Mouse (Mus musculus): ENCODE measurements around the gene Tefm. TPM values are rescaled to one million over a fixed set of nuclear protein-coding genes. Genes with fewer than 3 reads are reported as not detected.
"Not testable (repeated sequence)": the region's sequence is repeated elsewhere in the genome, so short reads cannot be mapped to it uniquely, and the experiment has no call there.

Gene Tefm
- 19.4 and 24.4 TPM in 2 replicates for polyA plus RNA-seq (2015; fragmentation: Nextera tagmentation; extraction: Ambion mirVana)

DNA sequence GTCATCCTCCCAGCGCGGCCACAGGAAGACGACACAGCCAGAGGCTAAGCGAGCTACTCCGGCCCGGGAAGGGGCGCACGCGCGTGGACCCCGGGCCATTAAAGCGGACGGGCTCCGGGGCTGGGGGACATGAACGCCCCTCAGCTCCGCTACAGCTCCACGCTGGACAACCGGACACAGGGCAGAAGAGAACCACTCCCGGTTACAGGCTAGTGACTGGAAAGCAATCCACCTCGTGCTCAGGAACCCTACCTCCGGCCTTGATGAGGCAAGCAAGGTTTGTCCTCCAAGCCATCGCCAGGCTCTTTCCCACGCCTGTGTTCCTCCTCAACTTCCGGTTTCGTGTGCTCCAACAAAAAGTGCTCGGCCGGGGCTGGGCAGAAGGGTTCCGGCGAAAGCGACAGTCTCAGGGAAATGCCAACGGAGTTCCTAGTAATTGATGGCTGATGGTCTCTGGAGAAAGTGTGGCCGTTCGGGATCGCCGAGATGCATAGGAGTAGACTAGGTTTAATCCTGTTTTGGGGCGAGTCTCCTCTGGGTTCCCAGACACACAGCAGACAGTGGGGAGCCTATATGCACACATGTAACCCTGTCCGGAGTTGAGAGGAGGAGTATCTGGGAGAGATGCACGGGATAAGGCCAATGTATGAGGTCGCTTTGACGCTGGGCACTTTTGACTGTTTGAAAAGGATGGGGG, at the start of gene Tefm:
TSS of gene Tefm (minus strand) at position 351 of the 697 bp plus-strand sequence.
- H3K9ac ChIP-seq, result peak within 1 kb of the TSS; percentile 86
- WGBS, result 0% methylated on average over 40 of the region's 40 CpGs
- peak within 1 kb of the TSS; percentile 90 for H3K4me3 ChIP-seq
- peaks cover 17% of the 10 kb centered on the region for H3K4me1 ChIP-seq (replicated peaks)
- peak within 1 kb of the TSS; percentile 64 for H3K4me2 ChIP-seq
- H3K27me3 ChIP-seq, result no peaks in the 10 kb centered on the region
- peaks cover under 1% of the 10 kb centered on the region; the same call in 1 of the 2 replicates for H3K36me3 ChIP-seq
- peak within 1 kb of the TSS; percentile 94 for H3K27ac ChIP-seq (replicated peaks)
- peak; percentile 96 for ATAC-seq (ENCODE audit: low FRiP score, low read depth)
- H3K9me3 ChIP-seq, result no peaks in the 10 kb centered on the region

DNA sequence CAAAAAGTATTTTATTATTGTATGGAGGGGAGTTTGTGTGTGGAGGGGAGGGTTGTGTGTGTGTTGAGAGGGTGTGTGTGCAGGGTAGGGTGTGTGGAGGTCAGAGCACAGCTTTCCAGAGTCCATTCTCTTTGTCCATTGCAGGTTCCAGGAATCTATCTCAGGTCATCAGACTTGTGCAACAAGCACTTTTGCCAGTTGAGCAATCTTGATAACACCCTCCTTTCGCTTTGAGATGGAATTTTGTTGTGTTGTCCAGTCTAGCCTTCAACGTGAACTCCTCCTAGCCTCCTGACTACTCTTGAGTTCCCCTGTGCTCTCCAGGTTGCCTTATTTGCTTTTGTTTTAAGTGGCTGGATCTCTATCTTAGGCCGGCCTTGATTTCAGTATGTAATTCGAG, 48.3 kb upstream of the Tefm start:
- Histone ChIP-seq H3K36me3 (no peaks in the 10 kb centered on the region), H3K27ac (replicated peaks) (no peak overlapping the region), H3K4me3 (no peak overlapping the region), H3K27me3 (no peaks in the 10 kb centered on the region), H3K4me1 (replicated peaks) (no peaks in the 10 kb centered on the region), H3K4me2 (no peak overlapping the region), H3K9ac (no peak overlapping the region), H3K9me3 (no peaks in the 10 kb centered on the region)
- WGBS, result 80% methylated on average over 4 of the region's 4 CpGs
- ATAC-seq (ENCODE audit: low FRiP score, low read depth), result no peak

DNA sequence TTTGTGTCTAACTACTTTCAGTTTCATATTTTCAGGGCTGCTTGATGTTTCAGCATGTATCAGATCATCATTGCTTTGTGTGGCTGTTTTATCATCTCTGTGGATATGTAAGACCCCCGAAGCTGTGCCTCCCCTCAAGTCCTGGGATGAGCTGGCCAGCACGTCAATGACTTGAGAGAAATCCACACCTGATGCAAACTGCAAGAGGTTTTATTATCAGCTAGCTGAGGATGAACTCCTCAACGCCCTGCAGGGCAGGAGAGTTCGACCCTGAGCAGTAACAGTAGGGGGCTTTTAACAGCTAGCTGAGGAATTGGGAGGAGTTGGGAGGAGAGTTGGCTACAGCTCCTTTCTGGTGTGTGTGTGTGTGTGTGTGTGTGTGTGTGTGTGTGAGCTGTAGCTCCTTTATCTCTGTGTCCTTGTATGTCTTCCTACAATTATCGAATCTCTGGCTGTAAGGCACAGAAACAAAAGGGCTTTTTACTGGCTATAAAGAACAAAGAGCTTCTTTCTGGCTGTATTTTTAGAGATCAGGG, 43.5 kb upstream of the Tefm start:
- not testable (repeated sequence) for H3K4me2 ChIP-seq; H3K4me3 ChIP-seq; H3K27ac ChIP-seq (replicated peaks); H3K9ac ChIP-seq; H3K27me3 ChIP-seq; H3K36me3 ChIP-seq; ATAC-seq (ENCODE audit: low FRiP score, low read depth); H3K4me1 ChIP-seq (replicated peaks); H3K9me3 ChIP-seq
- WGBS, result 50% methylated on average over 5 of the region's 5 CpGs

DNA sequence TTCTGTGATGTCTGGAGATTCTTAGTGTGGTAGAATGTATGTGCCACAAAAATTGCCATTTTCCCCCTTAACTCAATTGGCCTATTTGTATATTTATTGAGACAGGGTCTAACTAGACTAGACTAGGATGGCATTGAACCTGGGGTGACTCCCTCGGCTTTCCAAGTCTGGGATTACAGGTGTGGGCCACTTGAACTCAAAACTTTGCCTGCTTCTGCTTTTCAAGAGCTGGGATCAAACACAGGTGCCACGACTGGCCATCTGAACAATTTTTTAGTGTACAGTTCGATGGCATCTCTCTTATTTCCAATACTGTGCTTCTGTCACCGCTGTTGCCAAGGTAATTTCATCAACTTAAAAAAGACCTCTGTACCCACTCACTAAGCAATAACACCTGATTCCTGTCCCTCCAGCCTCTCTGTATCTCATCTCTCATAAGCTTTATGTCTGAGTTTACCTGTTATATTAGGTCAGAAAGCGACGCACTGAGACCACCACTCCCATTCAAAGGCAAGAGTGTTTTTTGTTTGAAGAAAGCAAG, 42.6 kb upstream of the Tefm start:
- Histone ChIP-seq H3K36me3 (no peaks in the 10 kb centered on the region), H3K9me3 (no peaks in the 10 kb centered on the region), H3K9ac (no peak overlapping the region), H3K4me2 (peak overlapping the region; percentile 78), H3K4me3 (peak overlapping the region; percentile 55), H3K4me1 (replicated peaks) (no peaks in the 10 kb centered on the region), H3K27ac (replicated peaks) (peak overlapping the region; percentile 75; the same call in 1 of the 2 replicates), H3K27me3 (no peaks in the 10 kb centered on the region)
- 89% methylated on average over 6 of the region's 6 CpGs for WGBS
- ATAC-seq (ENCODE audit: low FRiP score, low read depth), result no peak

DNA sequence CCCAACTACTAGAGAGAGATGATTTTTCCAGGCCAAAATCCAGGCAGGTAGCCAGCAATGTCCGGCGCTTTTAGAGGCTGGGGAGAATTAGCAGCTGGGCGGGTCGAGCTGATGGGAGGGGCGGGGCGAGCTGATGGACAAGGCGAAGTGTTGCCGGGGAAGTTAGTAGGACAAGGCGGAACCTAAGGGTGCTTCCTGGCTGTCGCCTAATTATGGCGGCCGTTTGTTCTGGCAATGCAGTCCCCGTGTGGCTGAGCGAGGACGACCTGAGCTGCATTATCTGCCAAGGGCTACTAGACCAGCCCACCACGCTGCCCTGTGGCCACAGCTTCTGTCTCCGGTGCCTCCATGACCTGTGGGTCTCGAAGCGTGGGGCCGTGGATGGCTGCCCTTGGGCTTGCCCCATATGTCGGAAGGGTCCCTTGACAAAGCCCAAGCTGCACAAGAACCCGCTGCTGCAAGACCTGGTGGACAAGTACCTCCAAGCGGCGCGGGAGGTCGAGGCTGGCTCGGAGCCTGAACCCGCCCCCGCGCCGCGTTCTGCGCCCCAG, 41.8 kb upstream of the Tefm start, which contains the start of gene Rnf135:
TSS of gene Rnf135 (plus strand) at position 147 of the 551 bp plus-strand sequence.
- Histone ChIP-seq H3K36me3 (no peaks in the 10 kb centered on the region), H3K27me3 (no peaks in the 10 kb centered on the region), H3K4me2 (peak within 1 kb of the TSS; percentile 78), H3K27ac (replicated peaks) (peak within 1 kb of the TSS; percentile 75; the same call in 1 of the 2 replicates), H3K4me1 (replicated peaks) (no peaks in the 10 kb centered on the region), H3K4me3 (peak within 1 kb of the TSS; percentile 55), H3K9me3 (no peaks in the 10 kb centered on the region), H3K9ac (peak within 1 kb of the TSS; percentile 70)
- WGBS, result 4% methylated on average over 33 of the region's 33 CpGs
- peak; percentile 88 for ATAC-seq (ENCODE audit: low FRiP score, low read depth)

DNA sequence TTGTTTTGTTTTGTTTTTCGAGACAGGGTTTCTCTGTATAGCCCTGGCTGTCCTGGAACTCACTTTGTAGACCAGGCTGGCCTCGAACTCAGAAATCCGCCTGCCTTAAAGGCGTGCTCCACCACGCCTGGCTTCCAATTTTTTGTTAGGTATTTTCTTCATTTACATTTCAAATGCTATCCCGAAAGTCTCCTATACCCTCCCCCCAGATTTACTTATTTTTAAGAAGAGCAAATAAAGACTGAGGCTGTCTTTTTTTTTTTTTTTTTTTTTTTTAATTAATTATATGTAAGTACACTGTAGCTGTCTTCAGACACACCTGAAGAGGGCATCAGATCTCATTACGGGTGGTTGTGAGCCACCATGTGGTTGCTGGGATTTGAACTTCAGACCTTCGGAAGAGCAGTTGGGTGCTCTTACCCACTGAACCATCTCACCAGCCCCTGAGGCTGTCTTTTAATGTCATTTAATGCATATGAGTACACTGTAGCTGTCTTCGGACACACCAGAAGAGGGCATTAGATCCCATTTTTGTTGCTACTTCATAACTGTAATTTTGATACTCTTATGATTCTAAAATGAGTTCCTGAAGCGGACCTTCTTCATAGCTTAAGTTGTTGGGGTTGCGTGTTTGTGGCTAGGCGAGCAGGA, 41.2 kb upstream of the Tefm start:
- H3K4me3 ChIP-seq, result peak overlapping the region; percentile 55
- 0 out of 2 replicates have a peak overlapping the region, but pooled peaks have one; percentile 75 for H3K27ac ChIP-seq (replicated peaks)
- H3K9ac ChIP-seq, result peak overlapping the region; percentile 70; the same call in 1 of the 2 replicates
- H3K4me1 ChIP-seq (replicated peaks); H3K36me3 ChIP-seq; H3K9me3 ChIP-seq; H3K27me3 ChIP-seq: not testable (repeated sequence)
- WGBS, result 45% methylated on average over 12 of the region's 12 CpGs
- H3K4me2 ChIP-seq, result peak overlapping the region; percentile 78
- peak; percentile 38; the same call in 1 of the 2 replicates for ATAC-seq (ENCODE audit: low FRiP score, low read depth)

DNA sequence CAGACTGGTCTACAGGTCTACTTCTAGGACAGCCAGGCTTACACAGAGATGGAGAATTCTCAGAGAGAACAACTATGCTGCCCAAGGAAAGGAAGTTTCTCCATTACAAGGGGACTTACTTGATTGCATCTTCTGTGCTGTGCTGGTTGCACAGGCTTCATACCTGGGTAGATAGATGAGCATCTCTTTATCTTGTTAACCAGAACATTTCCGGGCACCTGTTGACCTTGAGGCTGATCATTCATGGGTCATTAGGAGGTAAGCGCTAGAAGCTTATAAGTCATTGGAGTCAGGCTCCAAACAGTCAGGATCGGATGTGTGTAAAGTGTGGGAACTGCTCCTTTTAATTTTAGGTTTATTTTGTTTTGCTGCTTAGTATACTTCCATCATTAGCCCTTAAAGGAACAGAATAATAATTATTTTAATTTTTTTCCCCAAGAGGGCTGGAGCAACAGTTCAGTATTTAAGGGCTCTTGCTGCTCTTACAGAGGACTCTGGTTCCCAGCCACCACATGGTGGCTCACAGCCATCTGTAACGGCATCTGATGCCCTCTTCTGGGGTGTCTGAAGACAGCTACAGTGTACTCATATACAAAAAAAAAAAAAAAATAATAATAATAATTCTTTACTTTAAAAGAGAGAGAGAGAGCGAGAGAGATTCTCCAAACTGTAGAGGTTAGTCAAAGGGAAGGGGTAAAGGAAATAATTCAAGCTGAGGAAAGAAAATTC, 39.2 kb upstream of the Tefm start:
- 80% methylated on average over 5 of the region's 5 CpGs for WGBS
- Histone ChIP-seq H3K9ac (no peak overlapping the region), H3K27ac (replicated peaks) (no peak overlapping the region), H3K4me2 (no peak overlapping the region), H3K27me3 (no peaks in the 10 kb centered on the region), H3K4me3 (no peak overlapping the region), H3K9me3 (no peaks in the 10 kb centered on the region), H3K36me3 (no peaks in the 10 kb centered on the region), H3K4me1 (replicated peaks) (no peaks in the 10 kb centered on the region)
- ATAC-seq (ENCODE audit: low FRiP score, low read depth), result no peak

DNA sequence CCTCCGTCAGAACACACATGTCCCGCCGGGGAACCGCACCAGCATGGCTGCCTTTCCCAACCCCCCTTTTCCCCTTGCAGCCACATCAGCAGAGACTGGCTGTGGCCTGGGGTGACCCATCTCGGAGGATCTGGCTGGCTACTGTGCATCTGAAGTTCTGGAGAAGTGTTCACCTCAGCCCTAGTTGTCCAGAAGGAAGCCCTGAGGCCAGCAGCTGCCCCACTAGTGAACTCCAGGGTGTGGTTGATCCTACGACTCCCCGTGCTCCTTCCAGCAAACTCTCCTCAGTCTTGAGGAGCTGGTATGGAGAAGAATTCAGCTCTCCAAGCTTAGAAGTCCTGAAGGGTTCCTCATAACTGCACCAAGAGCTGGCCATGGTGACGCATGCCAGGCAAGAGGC, 36.3 kb upstream of the Tefm start:
- no peaks in the 10 kb centered on the region for H3K27me3 ChIP-seq
- no peaks in the 10 kb centered on the region for H3K36me3 ChIP-seq
- H3K4me2 ChIP-seq, result no peak overlapping the region
- no peaks in the 10 kb centered on the region for H3K9me3 ChIP-seq
- H3K4me3 ChIP-seq, result no peak overlapping the region
- 87% methylated on average over 8 of the region's 8 CpGs for WGBS
- no peak overlapping the region for H3K27ac ChIP-seq (replicated peaks)
- H3K9ac ChIP-seq, result no peak overlapping the region
- no peak for ATAC-seq (ENCODE audit: low FRiP score, low read depth)
- H3K4me1 ChIP-seq (replicated peaks), result no peaks in the 10 kb centered on the region

DNA sequence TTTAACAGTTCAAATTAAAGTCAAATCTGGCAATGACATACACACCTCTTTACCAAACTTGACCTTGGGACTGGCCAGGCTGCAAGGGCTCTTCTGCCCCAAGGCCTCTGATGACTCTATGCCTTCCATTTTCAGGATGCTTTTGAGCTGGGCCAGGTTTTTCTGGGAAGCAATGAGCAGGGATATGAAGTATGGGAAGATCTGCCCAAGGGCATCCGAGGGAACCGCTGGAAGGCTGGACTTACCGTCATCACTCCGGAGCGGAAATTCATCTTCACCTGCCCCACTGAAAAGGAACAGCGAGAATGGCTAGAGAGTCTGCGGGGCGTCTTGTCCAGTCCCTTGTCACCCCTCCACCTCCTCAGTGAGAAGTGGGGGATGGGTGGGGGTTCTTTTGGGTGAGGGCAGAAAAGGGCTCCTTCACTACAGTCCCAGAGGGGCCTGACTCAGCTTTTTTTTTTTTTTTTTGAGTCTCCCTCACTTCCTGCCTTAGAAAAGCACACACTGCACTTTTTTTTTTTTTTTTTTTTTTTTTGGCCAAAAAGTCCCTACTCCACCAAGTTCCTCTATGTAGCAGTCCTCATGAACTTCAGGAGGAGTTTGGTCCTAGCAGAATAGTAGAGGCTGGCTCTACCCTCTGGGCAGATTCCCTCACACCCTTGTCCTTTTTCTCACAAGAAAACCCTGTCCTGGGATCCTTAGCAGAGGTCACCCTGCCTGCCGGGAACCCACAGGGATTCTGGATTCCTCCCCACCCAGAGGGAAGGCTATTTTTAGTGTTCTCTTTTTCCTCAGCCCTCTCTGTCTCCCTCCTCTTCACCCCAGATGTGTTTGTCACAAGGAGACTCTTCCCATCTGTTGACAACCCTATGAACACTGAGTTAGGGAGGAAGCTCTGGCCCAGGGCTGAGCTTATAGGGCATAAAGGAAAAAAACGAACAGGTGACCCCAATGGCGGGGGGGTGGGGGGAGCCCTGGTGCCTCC, 35.2 kb upstream of the Tefm start:
- Histone ChIP-seq H3K4me1 (replicated peaks) (no peaks in the 10 kb centered on the region), H3K9ac (no peak overlapping the region), H3K27ac (replicated peaks) (no peak overlapping the region), H3K9me3 (no peaks in the 10 kb centered on the region), H3K4me3 (no peak overlapping the region), H3K27me3 (no peaks in the 10 kb centered on the region), H3K36me3 (no peaks in the 10 kb centered on the region), H3K4me2 (no peak overlapping the region)
- 77% methylated on average over 11 of the region's 11 CpGs for WGBS
- no peak for ATAC-seq (ENCODE audit: low FRiP score, low read depth)

DNA sequence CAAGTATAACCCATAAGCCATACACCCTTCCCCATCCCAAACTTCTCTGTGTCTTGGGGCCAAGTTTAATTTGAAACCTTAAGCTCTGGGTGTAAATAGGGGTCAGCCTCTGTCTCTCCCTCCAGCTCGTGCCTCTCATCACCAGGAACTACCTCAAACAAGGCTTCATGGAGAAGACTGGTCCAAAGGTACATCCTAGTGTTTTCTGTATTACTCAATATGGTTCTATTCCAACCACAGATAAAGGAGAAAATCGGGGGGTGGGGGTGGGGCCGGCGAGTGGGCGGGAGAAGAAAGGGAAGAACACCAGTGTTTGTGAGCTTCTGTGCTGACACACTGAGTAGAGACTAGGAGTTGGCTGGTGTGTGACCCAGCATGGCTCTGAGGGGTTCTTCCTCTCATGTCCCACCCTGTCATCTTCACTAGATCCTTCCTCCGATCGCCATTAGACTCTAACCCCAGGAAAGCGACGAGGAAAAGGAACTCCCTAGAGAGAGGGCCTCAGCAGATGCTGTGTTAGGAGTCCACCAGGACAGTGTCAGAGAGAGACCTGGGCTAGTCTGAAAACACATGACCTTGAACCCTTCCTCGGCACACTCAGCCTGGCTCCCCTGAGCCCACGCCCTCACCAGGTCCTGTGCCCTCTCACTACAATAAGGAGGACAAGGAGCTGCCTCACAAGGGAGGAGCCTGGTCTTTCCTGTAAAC, 32.1 kb upstream of the Tefm start:
- 86% methylated on average over 11 of the region's 11 CpGs for WGBS
- H3K9me3 ChIP-seq, result no peaks in the 10 kb centered on the region
- no peak overlapping the region for H3K4me2 ChIP-seq
- H3K27me3 ChIP-seq, result no peaks in the 10 kb centered on the region
- H3K4me1 ChIP-seq (replicated peaks), result no peaks in the 10 kb centered on the region
- no peak overlapping the region for H3K4me3 ChIP-seq
- no peaks in the 10 kb centered on the region for H3K36me3 ChIP-seq
- no peak overlapping the region for H3K27ac ChIP-seq (replicated peaks)
- no peak overlapping the region for H3K9ac ChIP-seq
- ATAC-seq (ENCODE audit: low FRiP score, low read depth), result no peak

Data from hindbrain, embryonic 15.5 days (tissue).